Mouse (Mus musculus) kidney, embryonic 14.5 days (tissue): ENCODE results near the gene Scgb2b27. TPM values are rescaled to one million over a fixed set of nuclear protein-coding genes. Genes with fewer than 3 reads are reported as not detected.
"Not testable (repeated sequence)": the region's sequence is repeated elsewhere in the genome, so short reads cannot be mapped to it uniquely, and the experiment has no call there.

Experiments
- ATAC-seq: fragments of 200-750 bp; cut with Nextera tagmentation; 2 replicates; pipeline ENCODE4 v1.8.0; 2017; ENCODE audit warnings: moderate number of reproducible peaks, mild to moderate bottlenecking, moderate TSS enrichment, moderate library complexity; ENCODE audit not compliant: low FRiP score, low TSS enrichment
- H3K27ac ChIP-seq: fragments of 300-500 bp; sonication (generic); 2 replicates; pipeline ENCODE4 v1.5.1; 2014; ENCODE audit warnings: low read depth, mild to moderate bottlenecking, low read length, moderate library complexity, mixed read lengths
- H3K27me3 ChIP-seq: fragments of 300-500 bp; sonication (generic); 2 replicates; pipeline ENCODE4 v1.6.1; 2014; ENCODE audit warnings: mild to moderate bottlenecking, low read length; ENCODE audit not compliant: control insufficient read depth, insufficient read depth
- H3K36me3 ChIP-seq: fragments of 300-500 bp; sonication (generic); 2 replicates; pipeline ENCODE4 v1.6.1; 2014; ENCODE audit warnings: low read length, mixed read lengths; ENCODE audit not compliant: control insufficient read depth, insufficient read depth
- H3K4me1 ChIP-seq: fragments of 300-500 bp; sonication (generic); 2 replicates; pipeline ENCODE4 v1.6.1; 2014; ENCODE audit warnings: low read length, mixed read lengths; ENCODE audit not compliant: control insufficient read depth, insufficient read depth
- H3K4me2 ChIP-seq: fragments of 300-500 bp; sonication (generic); replicated peaks from 2 replicates; pipeline ENCODE4 v1.6.1; 2014; ENCODE audit warnings: low read depth, mild to moderate bottlenecking, low read length
- H3K4me3 ChIP-seq: fragments of 300-500 bp; sonication (generic); 2 replicates; pipeline ENCODE4 v1.5.1; 2014; ENCODE audit warnings: mild to moderate bottlenecking, low read length
- H3K9ac ChIP-seq: fragments of 300-500 bp; sonication (generic); 2 replicates; pipeline ENCODE4 v1.6.1; 2014; ENCODE audit warnings: low read depth, mild to moderate bottlenecking, low read length, moderate library complexity
- H3K9me3 ChIP-seq: fragments of 300-500 bp; sonication (generic); 2 replicates; pipeline ENCODE4 v1.6.1; 2016; ENCODE audit warnings: low read length; ENCODE audit not compliant: control insufficient read depth
- WGBS: fragments of 180-500 bp; shearing (Covaris S2); extraction: QIAGEN DNeasy Blood & Tissue Kit; methylation state at CpG from one replicate; pipeline ENCODE4 v1.1.7; 2014; 5-methylcytosine and 5-hydroxymethylcytosine counted together
- polyA plus RNA-seq: library from polyadenylated mRNA; unstranded; fragments of >200 nt; fragmentation: Nextera tagmentation; extraction: Ambion mirVana; gene quantifications from 2 replicates; pipeline ENCODE4 v1.2.1, GENCODE M21; 2014

Gene Scgb2b27
- not detected in 2 replicates for polyA plus RNA-seq

GRCm38 (mm10) chr7:34013842-34014241 is at the start of gene Scgb2b27:
TSS of gene Scgb2b27 (minus strand) at chr7:34013942.
- no peaks in the 10 kb centered on the region for H3K36me3 ChIP-seq
- no peaks in the 10 kb centered on the region for H3K27me3 ChIP-seq
- H3K4me3 ChIP-seq = no peak within 1 kb of the TSS
- no peak within 1 kb of the TSS for H3K4me2 ChIP-seq
- no peak for ATAC-seq
- no peak within 1 kb of the TSS for H3K9ac ChIP-seq
- H3K9me3 ChIP-seq = peaks cover 15% of the 10 kb centered on the region; the same call in 1 of the 2 replicates
- no peak within 1 kb of the TSS for H3K27ac ChIP-seq
- H3K4me1 ChIP-seq = no peaks in the 10 kb centered on the region
- WGBS = 80% methylated on average over 4 of the region's 4 CpGs

DNA sequence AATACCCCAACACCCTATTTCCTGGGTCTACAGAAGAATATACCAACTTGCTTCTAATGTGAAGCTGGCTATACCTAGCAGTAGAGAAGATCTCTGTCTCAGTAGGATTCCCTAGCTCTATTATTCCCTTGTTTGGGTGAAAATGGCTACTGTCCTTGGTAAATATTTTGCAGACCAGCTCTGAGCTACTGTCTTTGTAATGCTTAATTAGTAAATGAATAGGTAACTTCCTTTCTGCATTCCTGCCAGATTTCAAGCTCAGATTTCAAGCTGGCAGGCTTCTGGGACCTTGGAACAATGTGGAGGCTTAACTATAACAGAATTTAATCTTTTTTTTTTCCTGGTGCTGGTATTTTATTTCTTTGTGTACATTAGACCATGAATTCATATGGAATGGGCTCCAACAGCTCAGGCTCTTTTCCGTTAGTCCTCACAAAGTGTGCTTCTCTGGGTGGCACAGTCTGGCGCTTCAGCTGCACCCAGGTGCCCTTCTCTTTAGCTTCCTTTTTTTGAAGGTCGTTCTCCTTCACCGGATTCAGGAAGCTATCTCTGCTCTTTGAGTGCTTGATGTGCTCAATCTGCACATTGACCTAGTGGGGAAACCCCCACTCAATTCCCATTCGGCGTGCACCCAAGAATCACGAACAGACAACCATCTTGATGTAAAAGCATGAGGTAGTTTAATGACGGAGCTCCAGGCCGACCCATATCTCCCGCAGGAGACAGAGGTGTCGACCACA is 22.5 kb upstream of the Scgb2b27 start:
- WGBS = 94% methylated on average over 11 of the region's 11 CpGs
- H3K9ac ChIP-seq, ATAC-seq, H3K36me3 ChIP-seq, H3K27me3 ChIP-seq, H3K4me3 ChIP-seq, H3K4me1 ChIP-seq, H3K27ac ChIP-seq, H3K4me2 ChIP-seq: not testable (repeated sequence)
- H3K9me3 ChIP-seq = peaks cover 20% of the 10 kb centered on the region

DNA sequence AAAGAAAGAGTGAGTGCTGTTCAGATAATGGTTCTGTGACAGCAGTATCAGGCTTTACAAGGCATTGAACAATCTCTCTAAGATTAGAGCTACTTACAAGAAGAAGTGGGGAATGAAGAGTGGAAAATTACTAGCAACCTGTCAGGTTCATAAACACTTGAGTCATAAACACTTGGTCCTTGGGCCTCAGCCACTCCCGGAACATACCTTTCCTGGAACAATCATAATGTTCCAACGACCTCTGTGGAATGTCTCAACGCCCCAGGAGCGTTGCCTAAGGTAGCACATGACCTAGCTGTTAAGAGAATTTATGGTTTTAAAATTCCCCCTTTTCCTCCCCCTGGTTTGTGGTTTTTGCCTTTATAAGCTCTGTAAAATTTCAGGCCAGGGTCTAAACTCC is 20.8 kb upstream of the Scgb2b27 start:
- not testable (repeated sequence) for H3K36me3 ChIP-seq, H3K27ac ChIP-seq, H3K9ac ChIP-seq, ATAC-seq, H3K4me2 ChIP-seq, H3K27me3 ChIP-seq, H3K4me3 ChIP-seq, H3K4me1 ChIP-seq
- H3K9me3 ChIP-seq = peaks cover 19% of the 10 kb centered on the region
- 70% methylated on average over 2 of the region's 4 CpGs for WGBS

- no peak for ATAC-seq
- no peak overlapping the region for H3K27ac ChIP-seq
- WGBS = 94% methylated on average over 11 of the region's 11 CpGs
- no peak overlapping the region for H3K4me3 ChIP-seq
- peaks cover 18% of the 10 kb centered on the region for H3K9me3 ChIP-seq
- H3K9ac ChIP-seq = no peak overlapping the region
- H3K27me3 ChIP-seq = no peaks in the 10 kb centered on the region
- H3K4me1 ChIP-seq = no peaks in the 10 kb centered on the region
- no peak overlapping the region for H3K4me2 ChIP-seq
- H3K36me3 ChIP-seq = no peaks in the 10 kb centered on the region
Measured at GRCm38 (mm10) chr7:34030026-34030425, 16.3 kb upstream of the Scgb2b27 start.

GRCm38 (mm10) chr7:34027202-34027601 is 13.5 kb upstream of the Scgb2b27 start:
- ATAC-seq, H3K4me1 ChIP-seq, H3K4me3 ChIP-seq, H3K9me3 ChIP-seq, H3K9ac ChIP-seq, H3K27me3 ChIP-seq, H3K4me2 ChIP-seq, H3K27ac ChIP-seq, H3K36me3 ChIP-seq: not testable (repeated sequence)
- 77% methylated on average over 9 of the region's 9 CpGs for WGBS

- Histone ChIP-seq H3K4me2 (no peak overlapping the region), H3K27me3 (no peaks in the 10 kb centered on the region), H3K4me3 (no peak overlapping the region), H3K4me1 (no peaks in the 10 kb centered on the region), H3K27ac (no peak overlapping the region), H3K9ac (no peak overlapping the region), H3K36me3 (no peaks in the 10 kb centered on the region), H3K9me3 (peaks cover 7% of the 10 kb centered on the region)
- no peak for ATAC-seq
- WGBS = 86% methylated on average over 4 of the region's 4 CpGs
Measured at GRCm38 (mm10) chr7:34025641-34026040, 11.9 kb upstream of the Scgb2b27 start.

DNA sequence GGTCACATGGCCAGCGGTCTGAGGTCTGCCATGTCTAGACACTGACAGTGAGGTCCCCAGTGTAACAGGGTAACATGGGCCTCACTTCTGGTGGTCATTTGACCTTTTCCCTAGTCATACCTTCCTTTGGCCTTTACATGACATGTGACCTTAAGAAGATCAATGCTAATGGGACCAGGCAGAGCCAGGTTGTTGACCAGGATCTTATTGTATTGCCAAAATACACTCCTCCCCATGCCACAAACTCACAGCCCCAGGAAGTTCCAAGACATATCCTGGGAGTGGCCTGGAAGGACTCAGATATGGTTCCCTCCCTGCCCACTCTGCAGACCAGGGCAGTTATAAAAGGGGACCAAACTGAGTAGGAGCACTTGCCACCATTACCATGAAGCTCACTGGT is 7.4 kb upstream of the Scgb2b27 start, which contains the start of gene Scgb1b27:
Gene Scgb1b27 (plus strand): TSS at position 301 of the 400 bp plus-strand sequence.
- 100% methylated on average over 1 of the region's 1 CpGs for WGBS
- not testable (repeated sequence) for H3K4me2 ChIP-seq, H3K9me3 ChIP-seq, H3K9ac ChIP-seq, H3K27ac ChIP-seq, ATAC-seq, H3K36me3 ChIP-seq, H3K27me3 ChIP-seq, H3K4me3 ChIP-seq, H3K4me1 ChIP-seq

DNA sequence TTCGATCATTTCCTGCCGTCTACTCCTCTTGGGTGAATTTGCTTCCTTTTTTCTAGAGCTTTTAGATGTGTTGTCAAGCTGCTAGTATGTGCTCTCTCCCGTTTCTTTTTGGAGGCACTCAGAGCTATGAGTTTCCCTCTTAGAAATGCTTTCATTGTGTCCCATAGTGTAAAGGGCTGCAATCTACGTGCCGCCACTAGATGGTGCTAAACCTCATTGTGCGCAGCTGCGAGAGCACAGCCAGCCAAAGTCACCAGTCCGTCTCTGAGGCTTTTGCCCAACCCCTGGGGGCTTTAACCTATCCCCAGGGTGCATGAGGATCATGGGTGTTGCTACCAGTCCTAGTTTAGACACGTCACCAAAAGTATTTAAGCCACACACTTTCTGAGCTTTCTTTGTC is 31.5 kb downstream of the Scgb2b27 start:
- not testable (repeated sequence) for H3K27ac ChIP-seq, H3K9me3 ChIP-seq, H3K9ac ChIP-seq, H3K4me3 ChIP-seq, H3K4me1 ChIP-seq, ATAC-seq, H3K4me2 ChIP-seq, H3K27me3 ChIP-seq, H3K36me3 ChIP-seq
- 29% methylated on average over 8 of the region's 9 CpGs for WGBS
